Mouse (Mus musculus) CD4-positive helper T cell, adult 2 months (primary cell): ENCODE data around the gene Tex19.1.

Experiments
- DNase-seq: peaks from one replicate; pipeline ENCODE4 v3.0.0-alpha.2; 2012; ENCODE audit warnings: low read depth, missing footprints, low spot score

Tex19.1 gene

DNA sequence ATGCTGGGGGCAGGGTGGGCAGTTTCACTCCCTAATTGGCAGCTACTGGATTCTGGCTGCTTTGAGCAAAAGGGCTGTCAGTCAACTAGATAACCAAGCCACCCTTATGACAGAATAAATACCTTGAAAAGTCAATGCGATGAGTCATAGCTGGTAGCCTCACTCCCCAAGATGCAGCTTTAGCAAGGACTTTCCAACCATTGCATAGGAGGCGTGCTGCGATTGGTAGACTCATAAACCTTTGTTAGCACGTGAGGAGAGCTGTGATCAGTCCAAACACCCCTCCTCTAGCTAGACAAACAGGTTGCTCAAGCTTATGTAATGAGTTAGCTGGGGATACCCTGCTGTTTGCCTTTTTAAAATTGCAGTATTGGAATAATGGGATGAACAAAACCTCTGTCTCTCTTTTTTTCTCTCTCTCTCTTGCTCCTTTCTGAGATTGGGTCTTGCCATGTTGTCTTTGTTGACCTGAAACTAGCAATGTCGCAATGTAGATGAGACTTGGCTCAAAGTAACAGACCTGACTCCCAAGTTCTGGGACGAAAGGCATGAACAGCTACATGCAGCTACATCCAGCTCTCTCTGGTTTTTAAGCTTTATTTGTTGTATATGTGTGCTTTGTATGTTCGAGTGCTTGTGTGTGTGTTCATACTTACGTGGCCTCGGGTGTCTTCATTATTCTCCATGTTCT, 2.5 kb upstream of the Tex19.1 start:
- no peak for DNase-seq

- no peak for DNase-seq
Observed at GRCm38 (mm10) chr11:121148193-121148592, 2.2 kb downstream of the Tex19.1 start.

- DNase-seq = no peak
Observed at GRCm38 (mm10) chr11:121154203-121154602, 8.3 kb downstream of the Tex19.1 start.

DNA sequence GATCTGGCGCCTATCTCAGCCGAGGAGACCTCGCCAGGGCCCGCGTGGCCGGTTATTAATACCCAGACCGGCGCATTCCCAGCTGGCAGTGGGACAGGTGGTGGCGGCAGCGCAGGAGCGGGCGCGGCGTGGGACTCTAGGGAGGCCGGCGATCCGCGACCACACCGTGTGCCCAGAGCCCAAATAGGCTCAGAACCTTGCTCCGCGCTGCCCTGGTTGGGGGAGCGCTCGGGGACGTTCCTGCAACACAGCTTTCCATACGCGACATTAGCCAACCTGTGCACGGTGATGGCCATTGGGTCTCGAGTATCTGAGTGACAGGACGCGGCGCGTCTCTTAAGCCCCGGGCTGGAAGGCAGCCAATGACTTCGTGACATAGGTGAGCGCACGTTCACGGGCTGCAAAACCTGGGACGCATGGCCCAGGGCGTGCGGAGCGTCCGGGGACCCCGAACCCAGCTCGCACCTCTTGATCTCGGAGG, 10.5 kb downstream of the Tex19.1 start:
- no peak for DNase-seq

DNA sequence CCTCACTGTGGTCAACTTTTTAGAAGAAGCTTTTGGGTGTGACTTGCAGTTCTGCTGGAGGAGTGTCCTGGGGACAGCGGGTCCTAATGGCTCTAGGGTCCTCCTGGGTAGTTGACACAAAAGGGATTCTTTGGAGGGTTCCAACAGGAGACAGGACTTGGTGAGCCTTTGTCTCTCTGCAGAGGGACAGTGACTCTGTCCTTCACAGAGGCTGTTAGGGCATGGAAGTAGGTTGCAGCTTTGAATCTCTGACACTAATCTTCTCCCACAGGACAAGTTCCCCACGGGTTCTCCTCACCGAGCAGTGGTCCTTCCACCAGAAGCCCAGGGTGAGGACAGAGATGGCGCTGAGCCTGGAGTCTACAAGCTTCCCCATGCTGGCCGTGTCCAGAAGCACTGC, 14.0 kb downstream of the Tex19.1 start, which contains the start of gene Uts2r:
TSS of gene Uts2r (plus strand) at position 301 of the 400 bp plus-strand sequence.
- DNase-seq = no peak

DNA sequence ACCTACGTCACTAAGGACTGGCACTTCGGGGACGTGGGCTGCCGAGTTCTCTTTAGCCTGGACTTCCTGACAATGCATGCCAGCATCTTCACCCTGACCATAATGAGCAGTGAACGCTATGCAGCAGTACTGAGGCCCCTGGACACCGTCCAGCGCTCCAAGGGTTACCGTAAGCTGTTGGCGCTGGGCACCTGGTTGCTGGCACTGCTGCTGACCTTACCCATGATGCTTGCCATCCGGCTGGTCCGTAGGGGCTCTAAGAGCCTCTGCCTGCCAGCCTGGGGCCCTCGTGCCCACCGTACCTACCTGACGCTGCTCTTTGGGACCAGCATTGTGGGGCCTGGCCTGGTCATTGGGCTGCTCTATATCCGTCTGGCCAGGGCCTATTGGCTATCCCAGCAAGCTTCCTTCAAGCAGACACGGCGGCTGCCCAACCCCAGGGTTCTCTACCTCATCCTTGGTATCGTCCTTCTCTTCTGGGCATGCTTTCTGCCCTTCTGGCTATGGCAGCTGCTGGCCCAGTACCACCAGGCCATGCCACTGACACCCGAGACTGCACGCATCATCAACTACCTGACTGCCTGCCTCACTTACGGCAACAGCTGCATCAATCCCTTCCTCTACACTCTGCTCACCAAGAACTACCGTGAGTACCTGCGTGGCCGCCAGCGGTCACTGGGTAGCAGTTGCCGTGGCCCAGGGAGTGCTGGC, 14.8 kb downstream of the Tex19.1 start:
- no peak for DNase-seq

DNA sequence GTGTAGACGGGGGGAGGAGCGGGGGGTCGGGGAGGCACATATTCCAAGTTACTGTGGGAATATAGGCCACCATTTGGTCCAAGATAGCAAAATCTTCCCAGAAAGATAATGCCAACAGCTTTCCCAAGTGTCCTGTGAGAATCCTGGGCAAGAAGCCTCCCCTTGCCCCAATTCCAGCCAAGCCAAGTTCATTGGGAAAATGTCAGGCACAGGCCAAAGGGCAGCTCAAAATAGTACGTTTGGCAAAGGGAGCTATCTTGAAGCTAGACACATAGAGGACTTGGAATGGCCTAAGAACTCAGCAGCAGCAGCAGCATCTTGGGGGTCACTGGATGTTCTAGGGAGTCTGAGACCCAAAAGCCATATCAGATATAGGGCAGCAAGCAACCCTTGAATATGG, 17.8 kb downstream of the Tex19.1 start:
- no peak for DNase-seq

GRCm38 (mm10) chr11:121173203-121173602, 27.3 kb downstream of the Tex19.1 start:
- DNase-seq = no peak

- no peak for DNase-seq
Observed at GRCm38 (mm10) chr11:121174234-121174633, 28.3 kb downstream of the Tex19.1 start.

- peak; percentile 59 for DNase-seq
Observed at GRCm38 (mm10) chr11:121176285-121177270, 30.6 kb downstream of the Tex19.1 start.

DNA sequence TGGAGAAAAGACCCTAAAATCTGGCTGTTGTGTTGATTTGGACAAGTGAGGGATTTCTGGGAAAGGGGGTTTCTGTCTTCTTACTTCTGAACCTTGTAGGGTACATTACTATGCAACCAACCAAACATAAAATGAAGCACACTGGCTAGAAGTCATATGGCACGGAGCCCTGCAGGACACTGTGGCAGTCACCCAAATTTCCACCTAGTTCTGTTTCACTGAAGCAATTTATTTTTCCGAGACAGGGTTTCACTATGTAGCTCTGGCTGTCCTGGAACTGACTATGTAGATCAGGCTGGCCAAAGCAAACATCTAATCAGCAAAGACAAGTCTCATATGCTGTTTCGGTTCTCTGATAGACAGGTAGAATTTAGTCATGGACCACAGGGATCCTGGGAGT, 43.7 kb downstream of the Tex19.1 start:
- DNase-seq = no peak

GRCm38 (mm10) chr11:121192742-121193141, 46.8 kb downstream of the Tex19.1 start:
- no peak for DNase-seq

- DNase-seq = no peak
Observed at GRCm38 (mm10) chr11:121193415-121193814, 47.5 kb downstream of the Tex19.1 start.
